Mouse (Mus musculus) hindbrain, embryonic 14.5 days (tissue): Measurements from ENCODE around the gene Wfdc6b. TPM values are rescaled to one million over a fixed set of nuclear protein-coding genes. Genes with fewer than 3 reads are reported as not detected.
"Not testable (repeated sequence)": the region's sequence is repeated elsewhere in the genome, so short reads cannot be mapped to it uniquely, and the experiment has no call there.

Source experiments
- ATAC-seq: fragments of 200-750 bp; cut with Nextera tagmentation; 2 replicates; pipeline ENCODE4 v1.8.0; 2017; ENCODE audit warnings: moderate number of reproducible peaks, mild to moderate bottlenecking, moderate TSS enrichment, moderate library complexity; ENCODE audit not compliant: low FRiP score
- DNase-seq: peaks from one replicate; pipeline ENCODE4 v3.0.0-alpha.2; 2015; ENCODE audit warnings: low spot score
- H3K27ac ChIP-seq: fragments of 300-500 bp; sonication (generic); 2 replicates; pipeline ENCODE4 v1.5.1; 2014; ENCODE audit warnings: mild to moderate bottlenecking, moderate library complexity
- H3K27me3 ChIP-seq: fragments of 300-500 bp; sonication (generic); 2 replicates; pipeline ENCODE4 v1.6.1; 2014; ENCODE audit warnings: mild to moderate bottlenecking, low read length, mixed read lengths; ENCODE audit not compliant: control insufficient read depth, insufficient read depth
- H3K36me3 ChIP-seq: fragments of 300-500 bp; sonication (generic); replicated peaks from 2 replicates; pipeline ENCODE4 v1.6.1; 2014; ENCODE audit not compliant: control insufficient read depth, insufficient read depth
- H3K4me1 ChIP-seq: fragments of 300-500 bp; sonication (generic); replicated peaks from 2 replicates; pipeline ENCODE4 v1.6.1; 2014; ENCODE audit warnings: antibody characterized with exemption, low read length, mixed read lengths; ENCODE audit not compliant: control insufficient read depth, insufficient read depth
- H3K4me2 ChIP-seq: fragments of 300-500 bp; sonication (generic); replicated peaks from 2 replicates; pipeline ENCODE4 v1.6.1; 2014; ENCODE audit warnings: mild to moderate bottlenecking, moderate library complexity
- H3K4me3 ChIP-seq: fragments of 300-500 bp; sonication (generic); replicated peaks from 2 replicates; pipeline ENCODE4 v1.5.1; 2014; ENCODE audit warnings: mild to moderate bottlenecking, low read length
- H3K9ac ChIP-seq: fragments of 300-500 bp; sonication (generic); 2 replicates; pipeline ENCODE4 v1.6.1; 2014
- H3K9me3 ChIP-seq: fragments of 300-500 bp; sonication (generic); 2 replicates; pipeline ENCODE4 v1.6.1; 2016; ENCODE audit warnings: low read length; ENCODE audit not compliant: control insufficient read depth
- WGBS: fragments of 180-500 bp; shearing (Covaris S2); extraction: QIAGEN DNeasy Blood & Tissue Kit; methylation state at CpG from one replicate; pipeline ENCODE4 v1.1.7; 2014; 5-methylcytosine and 5-hydroxymethylcytosine counted together
- polyA plus RNA-seq: library from polyadenylated mRNA; unstranded; fragments of >200 nt; fragmentation: Nextera tagmentation; extraction: Ambion mirVana; gene quantifications from 2 replicates; pipeline ENCODE4 v1.2.1, GENCODE M21; 2014

Wfdc6b gene
- not detected in 2 replicates for polyA plus RNA-seq

DNA sequence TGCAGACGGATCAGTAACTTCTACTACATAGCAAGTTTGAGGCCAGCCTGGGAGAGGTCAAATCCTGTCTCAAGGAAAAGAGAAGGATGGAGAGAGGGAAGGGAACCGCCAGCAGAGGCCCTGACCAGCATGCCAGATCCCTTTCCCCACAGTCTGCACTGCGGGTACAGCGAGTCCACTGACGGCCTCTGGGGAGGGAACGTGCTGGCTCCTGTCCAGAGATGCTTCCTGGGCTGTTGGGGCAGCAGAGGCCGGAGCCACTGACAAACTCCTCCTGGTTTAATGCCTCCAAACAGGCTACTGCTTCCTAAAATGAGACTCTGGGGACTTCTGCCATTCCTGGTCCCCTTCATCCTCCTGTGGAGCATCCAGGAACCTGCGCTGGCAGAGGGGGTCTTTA is at the start of gene Wfdc6b, which contains the start of gene Wfdc8:
Gene Wfdc6b, plus strand, starts transcription at position 52 of the 400 bp plus-strand sequence.
Gene Wfdc8, minus strand, starts transcription at position 156 of the 400 bp plus-strand sequence.
- not testable (repeated sequence) for H3K4me1 ChIP-seq, H3K27me3 ChIP-seq, H3K4me2 ChIP-seq, H3K27ac ChIP-seq, H3K9ac ChIP-seq, H3K36me3 ChIP-seq, ATAC-seq, DNase-seq, H3K9me3 ChIP-seq, H3K4me3 ChIP-seq
- WGBS, result 51% methylated on average over 8 of the region's 8 CpGs

DNA sequence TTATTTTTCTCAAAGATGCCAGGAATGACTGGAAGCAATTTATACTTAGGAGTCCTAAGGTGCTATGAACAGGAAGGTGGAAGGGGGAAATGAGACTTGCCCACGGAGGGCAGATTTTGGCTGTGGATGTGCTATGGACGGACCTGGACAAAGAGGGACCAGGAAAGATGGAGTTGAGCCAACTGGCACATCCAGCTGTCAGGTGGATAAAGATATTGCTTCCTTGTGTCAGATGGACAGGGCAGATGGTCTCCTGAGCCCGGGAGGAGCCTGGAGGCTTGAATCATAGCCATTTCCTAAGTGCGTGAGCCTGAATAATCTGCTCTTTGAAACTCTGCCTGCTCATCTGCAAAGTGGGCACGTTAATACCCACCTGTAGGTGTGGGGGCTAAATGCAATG is 49.0 kb upstream of the Wfdc6b start:
- H3K4me1 ChIP-seq, result peaks cover 9% of the 10 kb centered on the region; the same call in 1 of the 2 replicates
- WGBS, result 64% methylated on average over 5 of the region's 5 CpGs
- no peak overlapping the region; the same call in 1 of the 2 replicates for H3K4me2 ChIP-seq
- H3K9ac ChIP-seq, result no peak overlapping the region
- H3K27ac ChIP-seq, result no peak overlapping the region
- ATAC-seq (no peak), DNase-seq (no peak)
- H3K9me3 ChIP-seq, result no peaks in the 10 kb centered on the region
- no peak overlapping the region for H3K4me3 ChIP-seq
- peaks cover 16% of the 10 kb centered on the region; the same call in 1 of the 2 replicates for H3K27me3 ChIP-seq
- H3K36me3 ChIP-seq, result no peaks in the 10 kb centered on the region

DNA sequence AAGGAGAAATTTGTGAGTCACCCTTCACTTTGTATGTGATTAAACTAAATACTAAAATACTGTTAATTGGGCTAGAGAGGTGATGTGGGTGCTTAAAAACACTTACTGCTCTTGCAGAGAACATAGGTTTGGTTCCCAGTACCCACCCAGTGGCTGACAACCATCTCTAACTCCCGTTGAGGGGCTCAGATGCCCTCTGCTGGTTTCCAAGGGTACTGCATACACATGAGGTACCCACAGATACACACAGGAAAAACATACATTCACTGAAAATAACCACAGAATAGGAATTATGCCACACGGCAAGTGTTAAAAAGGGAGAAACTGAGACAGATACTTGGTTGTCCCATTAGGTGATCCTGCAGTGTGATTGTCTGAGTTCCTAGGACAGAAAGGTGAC is 46.3 kb upstream of the Wfdc6b start:
- Histone ChIP-seq H3K9me3 (no peaks in the 10 kb centered on the region), H3K4me1 (peaks cover 9% of the 10 kb centered on the region; the same call in 1 of the 2 replicates), H3K4me3 (no peak overlapping the region), H3K36me3 (no peaks in the 10 kb centered on the region), H3K9ac (no peak overlapping the region), H3K4me2 (no peak overlapping the region), H3K27me3 (peaks cover 16% of the 10 kb centered on the region; the same call in 1 of the 2 replicates), H3K27ac (no peak overlapping the region)
- DNase-seq (no peak), ATAC-seq (no peak)
- 88% methylated on average over 2 of the region's 2 CpGs for WGBS

DNA sequence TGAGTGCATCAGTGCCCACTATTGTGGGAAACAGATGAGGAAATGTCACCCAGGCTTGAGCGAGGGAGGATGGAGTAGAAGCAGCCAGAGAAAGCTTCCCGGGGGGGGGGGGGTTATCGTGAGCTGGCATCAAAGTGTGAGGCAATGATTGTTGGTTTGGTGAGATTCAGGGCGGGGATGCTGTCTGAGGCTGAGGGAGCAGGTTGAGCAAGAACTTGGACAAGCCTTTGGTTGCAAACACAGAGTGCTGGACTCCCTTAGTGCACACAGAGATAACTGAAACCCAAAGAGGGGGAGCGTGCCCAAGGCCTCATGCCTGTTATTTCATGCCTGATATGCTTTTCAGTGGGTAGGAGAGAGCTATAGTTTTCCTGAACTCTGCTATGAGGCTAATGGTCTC is 45.9 kb upstream of the Wfdc6b start:
- peaks cover 9% of the 10 kb centered on the region; the same call in 1 of the 2 replicates for H3K4me1 ChIP-seq
- no peak overlapping the region for H3K27ac ChIP-seq
- ATAC-seq (no peak), DNase-seq (no peak)
- H3K36me3 ChIP-seq, result no peaks in the 10 kb centered on the region
- peaks cover 13% of the 10 kb centered on the region; the same call in 1 of the 2 replicates for H3K27me3 ChIP-seq
- no peak overlapping the region for H3K4me3 ChIP-seq
- H3K4me2 ChIP-seq, result no peak overlapping the region
- 89% methylated on average over 5 of the region's 5 CpGs for WGBS
- H3K9ac ChIP-seq, result no peak overlapping the region
- H3K9me3 ChIP-seq, result no peaks in the 10 kb centered on the region

DNA sequence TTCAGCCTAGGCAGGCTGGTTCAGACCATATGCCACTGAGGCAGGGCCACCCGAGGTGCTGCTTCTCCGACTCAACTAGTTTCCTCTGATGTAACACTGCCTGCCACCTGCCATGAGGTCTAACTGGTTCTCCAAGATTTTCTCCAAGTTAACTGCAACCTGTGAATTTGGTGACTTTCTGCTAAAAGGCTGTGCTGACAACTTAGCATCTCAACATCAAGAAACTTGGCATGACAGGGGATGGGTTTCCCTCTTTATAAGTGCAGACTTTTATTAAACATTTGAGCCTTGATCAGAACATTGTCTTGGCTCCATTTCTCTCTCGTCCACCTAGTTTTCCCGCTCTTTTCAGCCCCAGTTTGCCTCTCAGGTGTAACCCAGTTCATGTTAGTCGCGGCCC is 40.0 kb upstream of the Wfdc6b start, which contains the start of gene Spint3:
Gene Spint3, minus strand, starts transcription at position 101 of the 400 bp plus-strand sequence.
- not testable (repeated sequence) for H3K4me2 ChIP-seq, H3K4me1 ChIP-seq, H3K36me3 ChIP-seq, DNase-seq, H3K9me3 ChIP-seq, ATAC-seq, H3K27ac ChIP-seq, H3K27me3 ChIP-seq, H3K9ac ChIP-seq, H3K4me3 ChIP-seq
- 83% methylated on average over 6 of the region's 6 CpGs for WGBS

DNA sequence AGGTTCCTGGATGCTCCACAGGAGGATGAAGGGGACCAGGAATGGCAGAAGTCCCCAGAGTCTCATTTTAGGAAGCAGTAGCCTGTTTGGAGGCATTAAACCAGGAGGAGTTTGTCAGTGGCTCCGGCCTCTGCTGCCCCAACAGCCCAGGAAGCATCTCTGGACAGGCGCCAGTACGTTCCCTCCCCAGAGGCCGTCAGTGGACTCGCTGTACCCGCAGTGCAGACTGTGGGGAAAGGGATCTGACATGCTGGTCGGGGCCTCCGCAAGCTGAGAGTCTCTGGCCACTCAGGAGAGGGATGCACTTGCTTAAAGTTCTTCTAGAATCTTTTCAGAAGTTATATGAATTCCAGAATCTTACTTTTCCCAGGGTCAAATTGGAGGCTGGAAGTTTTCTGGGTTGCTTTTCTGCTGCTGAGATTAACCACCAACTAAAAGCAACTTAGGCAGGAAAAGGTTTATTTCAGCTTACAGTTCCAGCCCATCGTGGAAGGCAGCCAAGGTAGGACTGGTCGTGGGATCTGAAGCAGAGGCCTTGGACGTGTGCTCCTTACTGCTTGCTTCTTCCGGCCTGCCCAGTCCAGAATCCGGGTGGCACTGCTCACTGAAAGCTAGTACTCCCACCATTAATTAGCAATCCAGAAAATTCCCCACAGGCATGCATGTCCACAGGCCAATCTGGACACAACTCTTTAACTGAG is 28.1 kb upstream of the Wfdc6b start, which contains the start of gene Wfdc6a:
Gene Wfdc6a, minus strand, starts transcription at position 423 of the 701 bp plus-strand sequence.
- DNase-seq, H3K9me3 ChIP-seq, H3K9ac ChIP-seq, H3K4me3 ChIP-seq, H3K4me2 ChIP-seq, H3K4me1 ChIP-seq, H3K27me3 ChIP-seq, H3K36me3 ChIP-seq, H3K27ac ChIP-seq, ATAC-seq: not testable (repeated sequence)
- 68% methylated on average over 13 of the region's 13 CpGs for WGBS

DNA sequence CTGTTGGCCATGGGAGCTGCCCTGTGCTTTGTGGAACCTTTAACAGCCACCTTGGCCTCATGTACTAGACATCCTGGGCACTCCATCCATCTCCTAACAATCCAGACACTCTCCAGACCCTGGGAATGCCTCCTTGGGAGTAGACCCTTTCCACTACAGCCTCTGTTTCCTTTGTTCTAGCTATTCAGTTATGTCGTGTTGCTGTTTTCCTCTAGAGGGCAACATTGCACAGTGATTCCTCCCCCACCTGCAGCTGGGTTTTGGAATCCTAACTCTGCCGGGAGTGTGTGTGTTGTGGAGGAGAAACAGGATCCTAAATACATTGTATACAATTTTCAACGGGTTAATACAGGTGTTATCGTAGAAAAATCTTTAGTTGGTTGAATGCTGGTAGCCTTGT is 21.3 kb upstream of the Wfdc6b start:
- DNase-seq (peak; percentile 82), ATAC-seq (no peak)
- no peaks in the 10 kb centered on the region for H3K4me1 ChIP-seq
- H3K27ac ChIP-seq, result no peak overlapping the region
- peaks cover 3% of the 10 kb centered on the region; the same call in 1 of the 2 replicates for H3K27me3 ChIP-seq
- H3K4me3 ChIP-seq, result no peak overlapping the region
- H3K36me3 ChIP-seq, result no peaks in the 10 kb centered on the region
- no peak overlapping the region for H3K9ac ChIP-seq
- H3K9me3 ChIP-seq, result no peaks in the 10 kb centered on the region
- H3K4me2 ChIP-seq, result no peak overlapping the region
- WGBS, result 9% methylated on average over 4 of the region's 4 CpGs

DNA sequence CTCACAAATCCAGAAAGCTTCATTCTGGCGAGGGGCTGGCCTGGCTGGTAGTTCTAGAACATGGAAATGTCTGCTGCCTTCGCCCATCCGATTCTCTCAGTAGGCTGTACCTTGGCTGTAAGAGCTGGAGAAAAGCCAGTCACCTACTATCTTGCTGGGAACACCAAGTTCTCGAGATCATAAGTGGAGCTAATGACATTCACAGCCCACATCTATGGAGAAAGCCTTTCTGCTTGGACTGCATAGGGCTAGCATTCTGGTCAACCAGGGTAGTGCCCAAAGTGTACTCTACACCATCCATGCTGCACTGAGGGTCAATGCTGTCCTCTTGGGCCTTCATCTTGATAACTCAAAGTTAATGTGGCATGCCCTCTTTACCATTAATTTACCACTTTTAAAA is 19.8 kb upstream of the Wfdc6b start, which contains the start of gene Eppin:
Gene Eppin, minus strand, starts transcription at position 101 of the 400 bp plus-strand sequence.
- no peak for ATAC-seq

DNA sequence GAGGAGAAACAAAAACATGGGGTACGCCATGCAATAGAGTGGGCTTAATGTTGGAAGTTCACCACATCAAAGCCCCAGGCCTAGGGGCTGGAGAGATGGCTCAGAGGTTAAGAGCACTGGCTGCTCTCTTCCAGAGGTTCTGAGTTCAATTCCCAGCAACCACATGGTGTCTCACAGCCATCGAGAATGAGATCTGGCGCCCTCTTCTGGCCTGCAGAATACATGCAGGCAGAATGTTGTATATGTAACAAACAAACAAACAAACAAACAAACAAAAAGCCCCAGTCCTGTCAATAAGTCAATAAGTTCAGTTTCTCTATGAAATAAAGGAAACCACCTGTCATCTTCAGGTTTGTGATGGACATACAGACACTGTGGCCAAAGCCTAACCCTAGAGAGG is 13.1 kb upstream of the Wfdc6b start:
- Histone ChIP-seq H3K36me3 (no peaks in the 10 kb centered on the region), H3K4me3 (no peak overlapping the region), H3K4me1 (no peaks in the 10 kb centered on the region), H3K9me3 (no peaks in the 10 kb centered on the region), H3K4me2 (no peak overlapping the region), H3K27ac (no peak overlapping the region), H3K9ac (no peak overlapping the region), H3K27me3 (no peaks in the 10 kb centered on the region)
- WGBS, result 72% methylated on average over 3 of the region's 3 CpGs
- DNase-seq (no peak), ATAC-seq (no peak)

More for the DNA sequence above, 19.8 kb upstream of the Wfdc6b start, which contains the start of gene Eppin:
- Histone ChIP-seq H3K27ac (no peak within 1 kb of the TSS), H3K4me2 (no peak within 1 kb of the TSS), H3K9me3 (no peaks in the 10 kb centered on the region), H3K4me1 (no peaks in the 10 kb centered on the region), H3K4me3 (no peak within 1 kb of the TSS), H3K36me3 (no peaks in the 10 kb centered on the region), H3K9ac (no peak within 1 kb of the TSS), H3K27me3 (peaks cover 3% of the 10 kb centered on the region; the same call in 1 of the 2 replicates)
- 87% methylated on average over 4 of the region's 4 CpGs for WGBS
- no peak for DNase-seq
